Mouse (Mus musculus): ENCODE measurements at regions not wholly inside any gene's neighbourhood (a gene's known extent, or its start where the extent isn't known, plus 50 kb on each side); places are given as distances from the start of the nearest gene placed in this dataset.

DNA sequence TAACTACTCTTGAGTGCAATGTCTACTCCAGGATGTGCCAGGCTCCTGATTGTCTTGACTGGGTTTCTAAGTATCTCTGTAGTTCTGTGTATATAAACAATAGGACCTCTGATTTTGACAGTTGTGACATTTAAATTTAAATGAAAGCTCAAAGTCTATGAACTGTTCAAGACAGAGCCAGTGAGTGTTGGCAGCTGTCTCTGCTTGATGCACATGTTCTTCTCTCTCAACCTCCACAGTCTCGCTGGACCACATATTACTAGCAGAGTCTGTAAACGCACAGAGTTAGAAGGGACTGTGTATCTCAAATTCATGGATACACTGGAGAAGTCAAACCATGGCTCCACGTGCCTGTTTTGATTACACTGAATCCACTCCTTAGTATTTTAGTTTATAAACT is 1291.0 kb downstream of the Defb40 start:
- Histone ChIP-seq H3K9me3 (ENCODE audit: low read length) (no peaks in the 10 kb centered on the region), H3K36me3 (ENCODE audit: insufficient read depth, low read length) (no peaks in the 10 kb centered on the region), H3K4me2 (ENCODE audit: low read depth, low read length, poor library complexity, severe bottlenecking) (no peak overlapping the region), H3K4me3 (ENCODE audit: low read depth, low read length) (no peak overlapping the region), H3K27ac (ENCODE audit: low read depth, low read length) (no peak overlapping the region), H3K9ac (replicated peaks; ENCODE audit: low read length, poor library complexity, severe bottlenecking) (no peak overlapping the region), H3K27me3 (ENCODE audit: insufficient read depth, low read length) (no peaks in the 10 kb centered on the region), H3K4me1 (ENCODE audit: insufficient read depth, low read length) (no peaks in the 10 kb centered on the region)
- 85% methylated on average over 3 of the region's 3 CpGs for WGBS
- TF ChIP-seq CTCF (IDR thresholded peaks at IDR 0.05): no peak
- DNase-seq (ENCODE audit: low spot score) (no peak), ATAC-seq (ENCODE audit: low FRiP score) (no peak)

DNA sequence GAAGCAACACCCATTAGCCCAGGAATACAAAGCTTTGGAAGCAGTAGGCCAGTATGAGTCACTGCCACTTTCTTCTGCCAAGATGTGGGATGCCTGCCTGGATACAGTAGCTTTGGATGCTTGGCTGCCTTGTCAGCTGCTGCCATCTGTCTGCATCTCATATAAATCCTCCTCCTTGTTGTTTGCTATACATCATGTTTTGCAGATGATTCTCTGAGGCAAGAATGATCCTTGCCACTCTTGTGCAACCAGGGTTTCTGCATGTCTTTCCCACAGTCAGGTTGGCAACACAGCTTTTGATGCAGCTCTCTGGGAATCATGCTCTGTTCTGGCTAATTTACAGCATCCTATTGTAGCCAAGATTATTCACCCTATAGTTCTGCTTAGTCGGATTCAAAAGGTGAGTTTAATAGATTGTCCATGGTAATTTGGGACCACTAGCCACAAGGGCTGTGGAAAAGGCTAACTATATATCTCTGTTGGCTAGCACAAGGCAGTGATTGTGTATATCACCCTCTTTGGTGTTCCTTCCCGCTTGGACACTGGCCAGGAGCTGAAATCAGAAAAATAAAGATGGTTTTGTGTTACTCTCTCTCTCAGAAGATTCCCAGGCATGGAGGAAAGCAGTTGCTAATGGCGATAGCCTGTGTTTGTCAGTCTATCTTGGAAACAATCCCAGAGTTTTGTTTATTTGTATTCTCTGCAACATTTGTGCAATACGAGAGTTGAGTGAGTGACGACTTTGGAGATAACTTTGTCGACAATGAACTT is 1313.5 kb downstream of the Defb40 start:
- H3K4me3 ChIP-seq (ENCODE audit: low read depth, low read length): no peak overlapping the region
- peak; percentile 58 for TF ChIP-seq CTCF (IDR thresholded peaks at IDR 0.05)
- H3K4me1 ChIP-seq (ENCODE audit: insufficient read depth, low read length): no peaks in the 10 kb centered on the region
- H3K36me3 ChIP-seq (ENCODE audit: insufficient read depth, low read length): no peaks in the 10 kb centered on the region
- ATAC-seq (ENCODE audit: low FRiP score) (peak; percentile 82; the same call in 1 of the 2 replicates), DNase-seq (ENCODE audit: low spot score) (peak; percentile 90)
- H3K9me3 ChIP-seq (ENCODE audit: low read length): no peaks in the 10 kb centered on the region
- no peak overlapping the region for H3K9ac ChIP-seq (replicated peaks; ENCODE audit: low read length, poor library complexity, severe bottlenecking)
- 56% methylated on average over 6 of the region's 6 CpGs for WGBS
- no peak overlapping the region for H3K4me2 ChIP-seq (ENCODE audit: low read depth, low read length, poor library complexity, severe bottlenecking)
- H3K27ac ChIP-seq (ENCODE audit: low read depth, low read length): 0 out of 2 replicates have a peak overlapping the region, but pooled peaks have one; percentile 1
- no peaks in the 10 kb centered on the region for H3K27me3 ChIP-seq (ENCODE audit: insufficient read depth, low read length)

DNA sequence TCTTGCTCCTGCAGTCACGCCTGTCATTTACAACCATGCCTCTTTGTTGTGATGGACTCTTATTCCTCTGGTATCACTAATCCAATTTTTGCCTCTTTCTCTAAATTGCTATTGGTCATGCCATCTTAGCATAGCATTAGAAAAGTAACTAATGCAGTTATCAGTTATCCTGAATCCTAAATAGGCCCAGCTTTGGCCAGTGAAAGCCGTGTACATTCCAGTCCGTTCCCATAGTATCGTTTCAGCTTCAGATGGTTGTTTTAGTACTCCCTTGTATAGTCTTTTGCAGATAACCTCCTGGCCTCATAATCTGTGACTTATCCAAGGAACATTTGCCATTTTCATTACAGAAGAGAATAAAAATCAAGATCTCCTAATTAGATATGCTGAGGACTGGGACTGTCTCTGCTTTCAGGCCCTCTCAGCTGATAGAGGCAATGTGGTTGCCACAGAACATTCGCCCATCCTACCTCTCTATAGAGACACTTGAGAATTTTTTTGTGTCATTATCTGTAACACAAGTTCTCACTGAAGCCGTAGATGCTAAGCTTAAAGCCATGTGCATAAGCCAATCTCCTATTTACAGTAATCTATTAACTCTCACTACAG is 1318.2 kb downstream of the Defb40 start:
- no peak for TF ChIP-seq CTCF (IDR thresholded peaks at IDR 0.05)
- H3K27ac ChIP-seq (ENCODE audit: low read depth, low read length): no peak overlapping the region
- H3K9ac ChIP-seq (replicated peaks; ENCODE audit: low read length, poor library complexity, severe bottlenecking): no peak overlapping the region
- DNase-seq (ENCODE audit: low spot score): no peak
- no peaks in the 10 kb centered on the region for H3K36me3 ChIP-seq (ENCODE audit: insufficient read depth, low read length)
- no peaks in the 10 kb centered on the region for H3K27me3 ChIP-seq (ENCODE audit: insufficient read depth, low read length)
- no peak overlapping the region for H3K4me3 ChIP-seq (ENCODE audit: low read depth, low read length)
- ATAC-seq (ENCODE audit: low FRiP score): no peak
- H3K9me3 ChIP-seq (ENCODE audit: low read length): no peaks in the 10 kb centered on the region
- H3K4me2 ChIP-seq (ENCODE audit: low read depth, low read length, poor library complexity, severe bottlenecking): no peak overlapping the region
- 34% methylated on average over 6 of the region's 6 CpGs for WGBS
- no peaks in the 10 kb centered on the region for H3K4me1 ChIP-seq (ENCODE audit: insufficient read depth, low read length)

DNA sequence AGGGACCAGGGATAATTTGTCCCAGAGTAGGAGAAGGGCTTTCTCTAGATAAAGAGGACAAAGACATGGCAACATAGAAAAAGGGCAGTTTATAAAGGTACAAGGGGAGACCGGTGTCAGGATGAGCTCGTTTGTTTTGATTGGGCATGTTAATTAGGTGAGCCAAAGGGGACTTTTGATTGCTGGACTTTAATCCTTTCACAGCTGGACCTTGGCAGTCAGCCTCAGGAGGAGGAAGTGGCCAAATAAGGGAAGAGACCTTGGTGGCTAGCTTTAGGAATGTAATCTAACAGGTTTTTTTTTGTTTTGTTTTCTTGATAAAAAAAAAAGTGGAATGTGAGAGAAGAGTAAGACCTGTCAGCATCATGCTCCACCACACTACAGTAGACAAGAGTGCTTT is 1324.3 kb downstream of the Defb40 start:
- ATAC-seq (ENCODE audit: low FRiP score) (no peak), DNase-seq (ENCODE audit: low spot score) (no peak)
- no peak overlapping the region for H3K4me3 ChIP-seq (ENCODE audit: low read depth, low read length)
- H3K4me2 ChIP-seq (ENCODE audit: low read depth, low read length, poor library complexity, severe bottlenecking): no peak overlapping the region
- no peak overlapping the region for H3K27ac ChIP-seq (ENCODE audit: low read depth, low read length)
- 17% methylated on average over 2 of the region's 2 CpGs for WGBS
- no peak overlapping the region for H3K9ac ChIP-seq (replicated peaks; ENCODE audit: low read length, poor library complexity, severe bottlenecking)
- no peak for TF ChIP-seq CTCF (IDR thresholded peaks at IDR 0.05)
- no peaks in the 10 kb centered on the region for H3K4me1 ChIP-seq (ENCODE audit: insufficient read depth, low read length)
- H3K36me3 ChIP-seq (ENCODE audit: insufficient read depth, low read length): no peaks in the 10 kb centered on the region
- no peaks in the 10 kb centered on the region for H3K9me3 ChIP-seq (ENCODE audit: low read length)
- no peaks in the 10 kb centered on the region for H3K27me3 ChIP-seq (ENCODE audit: insufficient read depth, low read length)

DNA sequence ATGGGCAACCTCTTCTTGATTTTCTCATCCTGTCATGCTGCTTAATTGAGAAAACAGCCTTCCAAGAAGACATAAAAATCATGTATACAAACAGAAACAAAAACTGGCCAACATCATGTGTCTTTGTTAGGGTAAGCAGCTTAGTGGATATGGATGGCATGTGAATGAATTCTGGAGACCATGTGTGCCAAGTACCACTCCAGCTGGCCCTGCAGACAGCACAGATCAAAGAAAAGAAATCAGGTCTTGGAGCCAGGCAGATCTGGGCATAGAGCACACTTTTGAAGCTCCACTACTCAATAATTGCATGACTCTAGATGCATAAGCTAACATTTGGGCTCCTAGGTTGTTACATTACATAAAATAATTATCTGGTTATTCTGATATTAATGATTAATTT is 1330.5 kb downstream of the Defb40 start:
- TF ChIP-seq CTCF (IDR thresholded peaks at IDR 0.05): no peak
- Histone ChIP-seq H3K4me2 (ENCODE audit: low read depth, low read length, poor library complexity, severe bottlenecking) (no peak overlapping the region), H3K27me3 (ENCODE audit: insufficient read depth, low read length) (no peaks in the 10 kb centered on the region), H3K9ac (replicated peaks; ENCODE audit: low read length, poor library complexity, severe bottlenecking) (no peak overlapping the region), H3K4me3 (ENCODE audit: low read depth, low read length) (no peak overlapping the region), H3K27ac (ENCODE audit: low read depth, low read length) (no peak overlapping the region), H3K9me3 (ENCODE audit: low read length) (no peaks in the 10 kb centered on the region), H3K4me1 (ENCODE audit: insufficient read depth, low read length) (no peaks in the 10 kb centered on the region), H3K36me3 (ENCODE audit: insufficient read depth, low read length) (no peaks in the 10 kb centered on the region)
- peak; percentile 46 for DNase-seq (ENCODE audit: low spot score)
- ATAC-seq (ENCODE audit: low FRiP score): no peak

DNA sequence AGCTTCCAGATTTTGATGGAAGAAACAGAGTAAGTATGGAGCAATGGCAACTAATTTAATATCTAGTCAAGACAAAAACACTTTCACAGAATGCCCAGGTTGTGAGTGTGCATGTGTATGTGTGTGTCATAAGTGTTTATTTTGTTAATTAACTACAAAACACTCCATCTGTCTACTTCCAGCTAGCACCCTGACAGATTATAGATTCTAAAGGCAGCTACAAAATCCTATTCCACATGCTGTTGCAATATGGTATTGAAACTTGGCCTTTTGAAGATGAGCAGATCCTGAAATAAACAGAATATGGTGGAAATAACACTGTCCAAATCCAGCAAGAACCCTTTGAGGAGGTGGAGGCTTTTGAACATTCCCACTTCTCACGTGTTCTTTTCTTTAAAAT is 1356.9 kb downstream of the Defb40 start:
- H3K27me3 ChIP-seq (ENCODE audit: insufficient read depth, low read length): no peaks in the 10 kb centered on the region
- no peak for ATAC-seq (ENCODE audit: low FRiP score)
- H3K4me3 ChIP-seq (ENCODE audit: low read depth, low read length): no peak overlapping the region
- no peaks in the 10 kb centered on the region for H3K36me3 ChIP-seq (ENCODE audit: insufficient read depth, low read length)
- TF ChIP-seq CTCF (IDR thresholded peaks at IDR 0.05): no peak
- H3K4me1 ChIP-seq (ENCODE audit: insufficient read depth, low read length): no peaks in the 10 kb centered on the region
- 42% methylated on average over 1 of the region's 1 CpGs for WGBS
- no peak overlapping the region for H3K27ac ChIP-seq (ENCODE audit: low read depth, low read length)
- no peaks in the 10 kb centered on the region for H3K9me3 ChIP-seq (ENCODE audit: low read length)
- no peak overlapping the region for H3K9ac ChIP-seq (replicated peaks; ENCODE audit: low read length, poor library complexity, severe bottlenecking)
- no peak overlapping the region for H3K4me2 ChIP-seq (ENCODE audit: low read depth, low read length, poor library complexity, severe bottlenecking)
- DNase-seq (ENCODE audit: low spot score): no peak

Data from midbrain, postnatal 0 days (tissue).